Mouse (Mus musculus) E14TG2a.4 (cell line): ENCODE results near the gene Tdrd9.

Experiments
- CTCF ChIP-seq: conservative IDR thresholded peaks from 2 replicates; pipeline ENCODE4 v1.5.1; 2014; ENCODE audit warnings: low read length
- NANOG ChIP-seq: IDR thresholded peaks from 2 replicates; pipeline ENCODE4 v1.6.1; 2014; ENCODE audit warnings: borderline replicate concordance, low read length, mixed read lengths
- POU5F1 ChIP-seq: IDR thresholded peaks from 2 replicates; pipeline ENCODE4 v1.6.1; 2014; ENCODE audit warnings: low read length, borderline replicate concordance

DNA sequence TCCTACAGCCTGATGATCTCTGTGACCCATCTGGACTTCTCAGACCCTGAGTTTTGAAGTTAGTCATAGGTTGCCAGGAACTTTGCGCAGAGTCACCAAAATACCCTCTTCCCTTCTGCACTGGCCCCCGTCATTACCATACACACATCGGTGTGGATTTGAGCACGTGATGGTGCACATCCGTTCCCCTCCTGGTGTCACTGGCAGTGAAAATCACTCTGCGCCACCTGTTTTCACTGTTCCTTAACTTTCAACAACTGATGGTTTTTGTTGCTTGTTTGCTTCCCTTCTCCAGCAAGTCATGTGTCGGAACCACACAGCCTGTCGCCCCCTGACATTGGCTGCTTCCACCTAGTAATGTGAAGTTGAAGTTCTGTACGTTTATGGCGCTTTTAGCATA, 1.1 kb downstream of the Tdrd9 start:
- no peak for TF ChIP-seq CTCF
- TF ChIP-seq POU5F1, result no peak
- no peak for TF ChIP-seq NANOG
